Mouse (Mus musculus) liver, embryonic 16.5 days (tissue): Measurements from ENCODE around the gene Pde7b. TPM values are rescaled to one million over a fixed set of nuclear protein-coding genes. Genes with fewer than 3 reads are reported as not detected.
"Not testable (repeated sequence)": the region's sequence is repeated elsewhere in the genome, so short reads cannot be mapped to it uniquely, and the experiment has no call there.

Source experiments
- ATAC-seq: fragments of 200-750 bp; cut with Nextera tagmentation; 2 replicates; pipeline ENCODE4 v1.8.0; 2017; ENCODE audit warnings: low read depth, mild to moderate bottlenecking, moderate number of reproducible peaks, moderate library complexity
- H3K27ac ChIP-seq: fragments of 300-500 bp; sonication (generic); 2 replicates; pipeline ENCODE4 v1.5.1; 2014; ENCODE audit warnings: mild to moderate bottlenecking, low read length
- H3K27me3 ChIP-seq: fragments of 300-500 bp; sonication (generic); 2 replicates; pipeline ENCODE4 v1.6.1; 2014; ENCODE audit warnings: low read depth, low read length, mixed read lengths; ENCODE audit not compliant: control insufficient read depth, insufficient read depth
- H3K36me3 ChIP-seq: fragments of 300-500 bp; sonication (generic); 2 replicates; pipeline ENCODE4 v1.6.1; 2014; ENCODE audit warnings: mild to moderate bottlenecking; ENCODE audit not compliant: control insufficient read depth, insufficient read depth
- H3K4me1 ChIP-seq: fragments of 300-500 bp; sonication (generic); 2 replicates; pipeline ENCODE4 v1.6.1; 2014; ENCODE audit warnings: low read depth, low read length, mixed read lengths; ENCODE audit not compliant: control insufficient read depth
- H3K4me2 ChIP-seq: fragments of 300-500 bp; sonication (generic); 2 replicates; pipeline ENCODE4 v1.6.1; 2014; ENCODE audit warnings: low read depth, low read length, mixed read lengths
- H3K4me3 ChIP-seq: fragments of 300-500 bp; sonication (generic); 2 replicates; pipeline ENCODE4 v1.5.1; 2014; ENCODE audit warnings: low read depth, mild to moderate bottlenecking, low read length
- H3K9ac ChIP-seq: fragments of 300-500 bp; sonication (generic); 2 replicates; pipeline ENCODE4 v1.6.1; 2014; ENCODE audit warnings: low read depth, low read length
- H3K9me3 ChIP-seq: fragments of 300-500 bp; sonication (generic); replicated peaks from 2 replicates; pipeline ENCODE4 v1.6.1; 2016; ENCODE audit warnings: low read length; ENCODE audit not compliant: control insufficient read depth
- WGBS: fragments of 180-500 bp; shearing (Covaris S2); extraction: QIAGEN DNeasy Blood & Tissue Kit; methylation state at CpG from one replicate; pipeline ENCODE4 v1.1.7; 2014; ENCODE audit not compliant: insufficient replicate concordance; 5-methylcytosine and 5-hydroxymethylcytosine counted together
- polyA plus RNA-seq: library from polyadenylated mRNA; unstranded; fragments of >200 nt; fragmentation: Nextera tagmentation; extraction: Ambion mirVana; gene quantifications from 2 replicates; pipeline ENCODE4 v1.2.1, GENCODE M21; 2015

Gene Pde7b
- polyA plus RNA-seq, 1 experiment from 2014 or later: 0.25 TPM

DNA sequence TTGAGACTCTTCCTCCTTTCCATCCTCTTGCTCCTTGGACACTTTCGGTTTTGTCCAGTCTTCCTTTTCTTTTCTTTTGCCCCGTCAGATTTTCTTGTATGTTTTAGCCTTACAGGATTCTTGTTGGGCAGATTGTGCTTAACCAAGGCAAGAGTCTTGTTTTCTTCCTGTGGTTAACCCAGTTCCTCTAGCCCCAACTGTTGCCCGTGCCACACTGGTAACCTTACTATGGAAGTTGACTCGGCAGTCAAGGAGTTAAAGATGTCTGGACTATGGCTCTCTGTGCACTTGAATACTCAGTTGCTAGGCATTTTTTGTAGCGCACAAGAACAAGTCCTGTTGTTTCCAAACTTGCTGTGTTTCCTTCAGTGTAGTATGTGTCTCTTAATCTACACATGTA, 193.0 kb downstream of the Pde7b start:
- Histone ChIP-seq H3K9me3 (no peaks in the 10 kb centered on the region), H3K27ac (no peak overlapping the region), H3K27me3 (no peaks in the 10 kb centered on the region), H3K4me2 (no peak overlapping the region), H3K4me1 (no peaks in the 10 kb centered on the region), H3K9ac (no peak overlapping the region), H3K4me3 (no peak overlapping the region), H3K36me3 (no peaks in the 10 kb centered on the region)
- 22% methylated on average over 5 of the region's 5 CpGs for WGBS
- ATAC-seq: no peak

- Histone ChIP-seq H3K4me1 (no peaks in the 10 kb centered on the region), H3K9ac (no peak overlapping the region), H3K4me3 (no peak overlapping the region), H3K4me2 (no peak overlapping the region), H3K27ac (no peak overlapping the region), H3K27me3 (no peaks in the 10 kb centered on the region), H3K9me3 (no peaks in the 10 kb centered on the region), H3K36me3 (no peaks in the 10 kb centered on the region)
- ATAC-seq: no peak
- 73% methylated on average over 20 of the region's 20 CpGs for WGBS
These were observed 196.1 kb downstream of the Pde7b start for GRCm38 (mm10) chr10:20528544-20529411.

- no peak for ATAC-seq
- no peak overlapping the region for H3K4me3 ChIP-seq
- no peaks in the 10 kb centered on the region for H3K9me3 ChIP-seq
- no peak overlapping the region for H3K9ac ChIP-seq
- no peaks in the 10 kb centered on the region for H3K27me3 ChIP-seq
- no peak overlapping the region for H3K27ac ChIP-seq
- 74% methylated on average over 4 of the region's 4 CpGs for WGBS
- no peaks in the 10 kb centered on the region for H3K36me3 ChIP-seq
- no peaks in the 10 kb centered on the region for H3K4me1 ChIP-seq
- H3K4me2 ChIP-seq: no peak overlapping the region
These were observed 197.1 kb downstream of the Pde7b start for GRCm38 (mm10) chr10:20527737-20528136.

DNA sequence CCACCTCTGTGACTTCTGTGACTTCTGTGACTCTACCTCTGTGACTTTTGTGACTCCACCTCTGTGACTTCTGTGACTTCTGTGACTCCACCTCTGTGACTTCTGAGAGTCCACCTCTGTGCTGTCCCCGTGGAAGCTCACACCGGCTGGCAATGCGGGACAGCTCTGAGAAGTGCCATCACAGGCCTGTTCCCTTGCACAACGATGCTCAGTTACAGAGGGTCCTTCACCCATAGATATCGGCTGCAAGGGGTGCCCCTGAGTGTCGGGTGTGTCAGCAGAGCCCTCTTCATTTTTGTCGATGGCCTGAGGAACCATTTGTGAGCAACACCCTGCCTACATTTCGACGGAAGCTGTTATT, 206.4 kb downstream of the Pde7b start:
- Histone ChIP-seq H3K27me3 (no peaks in the 10 kb centered on the region), H3K9ac (no peak overlapping the region), H3K9me3 (no peaks in the 10 kb centered on the region), H3K27ac (no peak overlapping the region), H3K4me1 (no peaks in the 10 kb centered on the region), H3K4me2 (no peak overlapping the region), H3K4me3 (no peak overlapping the region), H3K36me3 (no peaks in the 10 kb centered on the region)
- 76% methylated on average over 9 of the region's 9 CpGs for WGBS
- ATAC-seq: 0 out of 2 replicates have a peak, but pooled peaks have one; percentile 16

- ATAC-seq, H3K9me3 ChIP-seq, H3K27me3 ChIP-seq, H3K27ac ChIP-seq, H3K9ac ChIP-seq, H3K4me2 ChIP-seq, H3K4me3 ChIP-seq, H3K36me3 ChIP-seq, H3K4me1 ChIP-seq: not testable (repeated sequence)
- 66% methylated on average over 9 of the region's 9 CpGs for WGBS
These were observed 206.9 kb downstream of the Pde7b start for GRCm38 (mm10) chr10:20517756-20518528.

DNA sequence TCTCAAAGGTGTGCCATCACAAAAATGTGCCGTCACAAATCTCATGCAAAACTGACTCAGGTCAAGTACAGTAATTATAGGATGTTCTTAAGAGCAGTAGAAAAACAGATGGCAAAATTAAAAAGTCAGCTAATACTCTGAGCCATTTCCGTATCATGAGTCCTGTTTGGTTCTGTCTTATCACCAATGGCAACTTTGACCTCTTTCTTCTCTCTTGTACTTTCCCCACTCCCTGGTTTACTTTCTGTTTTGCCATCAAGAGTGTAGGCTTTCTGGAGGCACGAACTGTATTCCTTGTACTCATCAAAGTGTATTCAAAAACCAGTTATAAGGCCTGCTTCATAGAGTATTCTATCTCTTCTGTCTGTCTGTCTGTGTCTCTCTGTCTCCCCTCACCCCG, 211.0 kb downstream of the Pde7b start:
- WGBS: 54% methylated on average over 4 of the region's 4 CpGs

GRCm38 (mm10) chr10:20513461-20513860, 211.4 kb downstream of the Pde7b start:
- Histone ChIP-seq H3K9ac (no peak overlapping the region), H3K36me3 (no peaks in the 10 kb centered on the region), H3K27ac (no peak overlapping the region), H3K27me3 (no peaks in the 10 kb centered on the region), H3K4me1 (no peaks in the 10 kb centered on the region), H3K9me3 (no peaks in the 10 kb centered on the region), H3K4me3 (no peak overlapping the region), H3K4me2 (no peak overlapping the region)
- ATAC-seq: no peak
- 69% methylated on average over 5 of the region's 5 CpGs for WGBS

More for the DNA sequence above, 211.0 kb downstream of the Pde7b start:
- Histone ChIP-seq H3K36me3 (no peaks in the 10 kb centered on the region), H3K4me1 (no peaks in the 10 kb centered on the region), H3K27ac (no peak overlapping the region), H3K4me2 (no peak overlapping the region), H3K4me3 (no peak overlapping the region), H3K9me3 (no peaks in the 10 kb centered on the region), H3K27me3 (no peaks in the 10 kb centered on the region), H3K9ac (no peak overlapping the region)
- no peak for ATAC-seq

GRCm38 (mm10) chr10:20509819-20510218, 215.1 kb downstream of the Pde7b start:
- whole genome bisulfite sequencing: 70% methylated on average over 4 of the region's 4 CpGs
- Histone ChIP-seq H3K27ac (no peak overlapping the region), H3K27me3 (no peaks in the 10 kb centered on the region), H3K9ac (no peak overlapping the region), H3K4me3 (no peak overlapping the region), H3K4me2 (no peak overlapping the region), H3K9me3 (no peaks in the 10 kb centered on the region), H3K4me1 (no peaks in the 10 kb centered on the region), H3K36me3 (no peaks in the 10 kb centered on the region)
- ATAC-seq: no peak

DNA sequence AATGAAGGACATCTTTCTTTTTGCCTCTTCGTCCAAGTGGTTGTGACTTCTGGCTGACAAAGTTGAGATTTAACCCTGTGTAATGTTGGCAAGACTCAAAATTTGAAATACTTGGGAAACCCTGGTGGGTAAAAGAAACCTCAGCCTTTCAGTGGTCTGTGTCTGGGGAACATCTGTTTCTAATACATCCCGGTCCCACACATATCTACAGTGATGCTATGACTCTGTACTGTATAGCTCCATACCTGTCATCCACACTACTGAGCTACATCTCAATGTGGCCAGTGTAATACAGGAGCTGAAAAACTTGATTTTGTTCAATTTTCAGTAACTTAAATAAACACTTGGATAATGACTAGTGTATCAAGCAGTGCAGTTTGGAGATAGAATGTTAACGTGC, 216.4 kb downstream of the Pde7b start:
- no peaks in the 10 kb centered on the region for H3K27me3 ChIP-seq
- H3K9ac ChIP-seq: no peak overlapping the region
- WGBS: 66% methylated on average over 3 of the region's 3 CpGs
- no peaks in the 10 kb centered on the region for H3K36me3 ChIP-seq
- ATAC-seq: no peak
- no peak overlapping the region for H3K27ac ChIP-seq
- no peaks in the 10 kb centered on the region for H3K4me1 ChIP-seq
- no peak overlapping the region for H3K4me2 ChIP-seq
- H3K4me3 ChIP-seq: no peak overlapping the region
- H3K9me3 ChIP-seq: no peaks in the 10 kb centered on the region
